Mouse (Mus musculus) gastrocnemius, adult 2 months (tissue): ENCODE measurements around the gene Btg1. TPM values are rescaled to one million over a fixed set of nuclear protein-coding genes. Genes with fewer than 3 reads are reported as not detected.

ENCODE experiments used
- DNase-seq: peaks from one replicate; pipeline ENCODE4 v3.0.0; 2022
- H3K27ac ChIP-seq: fragments of 200-600 bp; 2 replicates; pipeline ENCODE4 v1.8.1; 2022; ENCODE audit warnings: mild to moderate bottlenecking
- H3K4me3 ChIP-seq: fragments of 200-600 bp; 2 replicates; pipeline ENCODE4 v1.8.1; 2022; ENCODE audit warnings: mild to moderate bottlenecking, moderate library complexity
- CTCF ChIP-seq: fragments of 200-600 bp; IDR thresholded peaks from 2 replicates; pipeline ENCODE4 v1.8.1; 2022; ENCODE audit warnings: antibody characterized with exemption, mild to moderate bottlenecking, moderate library complexity
- intact Hi-C: fragments of 180-260 bp; cut with DNase I; formaldehyde crosslinking; loops from one replicate; pipeline ENCODE4 v1.15.1; 2025
- total RNA-seq, 2 experiments: library from RNA; stranded (reverse); gene quantifications; 2 replicates each; pipeline ENCODE4 v1.2.3; 2021

Btg1 gene
- total RNA-seq, 2 experiments from 2014 or later: 12.8 to 15.0 TPM

DNA sequence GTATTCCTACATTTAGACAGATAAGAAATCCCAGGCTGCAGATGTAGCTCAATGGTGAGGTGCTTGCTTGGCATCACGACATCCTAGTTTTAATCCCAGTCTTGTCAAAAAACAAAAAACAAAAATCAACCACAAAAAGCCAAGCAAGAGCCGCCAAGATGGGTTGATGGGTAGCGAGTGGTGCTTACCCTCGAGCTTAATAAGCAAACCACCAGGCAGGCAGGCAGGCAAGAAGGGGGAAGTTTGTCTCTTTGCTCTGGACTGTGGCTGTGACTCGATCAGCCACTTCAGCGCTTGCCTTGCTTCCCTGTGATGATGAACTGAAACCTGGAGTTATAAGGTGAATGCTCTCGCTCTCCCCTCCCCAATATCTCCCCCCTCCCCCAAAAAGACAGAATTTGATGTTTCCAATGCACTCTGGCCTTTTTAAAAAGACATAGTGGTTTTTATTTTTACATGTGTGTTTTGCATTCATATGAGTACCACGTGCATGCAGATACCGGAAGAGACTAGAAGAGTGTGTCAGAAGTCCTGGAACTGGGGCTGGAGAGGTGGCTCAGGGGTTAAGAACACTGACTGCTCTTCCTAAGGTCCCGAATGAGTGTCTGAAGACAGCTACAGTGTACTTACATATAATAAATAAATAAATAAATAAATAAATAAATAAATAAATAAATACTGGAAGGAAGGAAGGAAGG lies 21.2 kb upstream of the Btg1 start:
- intact Hi-C loops: no loop called here
- no peak overlapping the region for H3K27ac ChIP-seq
- H3K4me3 ChIP-seq: no peak overlapping the region
- no peak for DNase-seq
- no peak for TF ChIP-seq CTCF

DNA sequence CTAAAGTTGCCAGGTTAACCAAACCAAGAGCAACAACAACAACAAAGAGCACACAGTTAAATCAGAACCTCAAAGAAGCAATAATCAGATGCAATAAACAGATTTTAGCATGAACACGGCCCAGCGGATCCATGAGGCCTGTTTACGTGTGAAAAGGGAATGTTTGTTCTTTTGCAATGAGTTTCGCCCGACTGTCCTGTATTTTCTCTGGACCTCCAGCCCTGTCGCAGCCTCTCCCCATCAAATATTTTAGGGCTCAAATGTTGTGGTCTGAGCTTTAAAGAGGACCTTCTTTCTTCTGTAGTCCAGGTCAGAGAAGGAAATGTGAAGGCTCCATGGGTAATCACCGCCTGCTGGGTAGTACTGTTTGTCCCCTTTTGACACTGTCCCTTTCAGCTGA lies 20.4 kb upstream of the Btg1 start:
- no peak for DNase-seq
- Histone ChIP-seq H3K4me3 (no peak overlapping the region), H3K27ac (no peak overlapping the region)
- intact Hi-C loops: no loop called here
- no peak for TF ChIP-seq CTCF

DNA sequence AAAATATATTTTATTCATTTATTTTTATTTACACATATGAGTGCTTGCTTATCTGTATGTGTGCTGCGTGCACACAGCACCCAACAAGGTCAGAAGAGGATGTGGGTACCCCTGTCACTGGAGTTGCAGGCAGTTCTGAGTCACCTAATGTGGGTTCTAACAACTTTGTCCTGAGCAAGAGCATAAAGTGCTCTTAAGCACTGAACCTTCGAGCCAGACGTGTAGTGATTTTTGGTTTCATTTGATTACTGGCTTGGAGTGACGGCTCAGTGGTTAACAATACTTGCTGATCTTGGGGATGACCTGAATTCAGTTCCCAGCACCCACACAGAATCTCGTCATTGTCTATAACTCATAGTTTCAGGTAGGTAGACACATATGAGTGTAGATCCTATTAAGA lies 17.2 kb upstream of the Btg1 start:
- no peak for TF ChIP-seq CTCF
- Histone ChIP-seq H3K4me3 (no peak overlapping the region), H3K27ac (no peak overlapping the region)
- intact Hi-C loops: no loop called here
- no peak for DNase-seq

DNA sequence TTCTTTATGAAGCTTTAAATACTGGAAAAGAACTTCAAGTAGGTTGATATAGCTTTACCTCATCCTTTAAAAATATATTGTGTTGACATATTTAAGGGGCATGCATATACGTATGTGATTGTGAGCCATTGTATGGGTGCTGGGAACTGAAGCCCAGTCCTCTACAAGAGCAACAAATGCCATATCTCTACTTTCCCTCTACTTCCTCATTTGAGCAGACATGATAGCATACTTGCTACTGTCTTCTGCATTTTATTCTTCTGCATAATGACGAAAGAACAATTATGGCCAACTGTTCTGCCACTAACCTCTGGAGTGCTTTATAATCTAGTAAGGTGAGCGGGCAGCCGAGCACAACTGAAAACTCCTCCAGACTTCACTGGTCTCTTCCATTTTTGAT lies 15.1 kb upstream of the Btg1 start:
- no peak for DNase-seq
- no peak for TF ChIP-seq CTCF
- intact Hi-C loops: no loop called here
- Histone ChIP-seq H3K4me3 (no peak overlapping the region), H3K27ac (no peak overlapping the region)

DNA sequence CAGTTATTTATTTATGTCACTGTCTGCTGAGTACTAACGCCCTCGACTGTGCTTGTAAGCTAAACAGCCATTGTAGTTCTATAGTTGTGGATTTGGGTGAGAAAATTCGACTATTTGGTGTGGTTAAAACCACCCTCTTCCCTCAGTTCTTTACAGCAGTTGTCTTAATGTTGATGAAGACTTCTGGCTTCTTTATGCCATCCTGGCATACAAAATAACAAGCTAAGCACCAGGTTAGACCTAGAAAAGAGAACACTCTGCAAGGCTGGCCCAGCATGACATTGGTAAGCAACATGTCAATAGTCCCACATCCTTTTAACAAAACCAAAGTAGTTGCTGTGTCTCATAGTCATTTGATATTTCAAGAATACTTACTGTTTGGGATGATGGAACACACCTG lies 14.5 kb upstream of the Btg1 start:
- DNase-seq: no peak
- TF ChIP-seq CTCF: no peak
- intact Hi-C loops: no loop called here
- no peak overlapping the region for H3K4me3 ChIP-seq
- no peak overlapping the region for H3K27ac ChIP-seq

DNA sequence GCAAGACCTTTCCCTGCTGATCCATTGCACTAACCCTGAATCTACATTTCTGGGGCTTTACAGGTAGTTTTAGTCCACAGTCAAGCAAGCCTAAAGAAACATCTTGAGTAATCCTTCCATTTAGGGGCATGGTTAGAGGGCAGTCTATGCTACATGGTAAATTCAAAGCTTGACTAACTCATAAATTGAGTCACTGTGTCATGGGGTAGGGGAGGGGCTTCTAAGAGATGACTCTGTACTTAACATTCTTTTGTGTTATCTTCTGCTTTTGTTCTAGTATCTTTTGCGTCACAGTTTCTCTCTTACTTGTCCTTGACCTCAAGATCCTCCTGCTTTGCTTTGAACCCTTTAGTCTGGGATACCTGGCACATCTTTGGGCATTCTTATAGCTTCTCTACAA lies 11.6 kb upstream of the Btg1 start:
- DNase-seq: no peak
- no peak overlapping the region for H3K27ac ChIP-seq
- intact Hi-C loops: no loop called here
- no peak for TF ChIP-seq CTCF
- no peak overlapping the region for H3K4me3 ChIP-seq

DNA sequence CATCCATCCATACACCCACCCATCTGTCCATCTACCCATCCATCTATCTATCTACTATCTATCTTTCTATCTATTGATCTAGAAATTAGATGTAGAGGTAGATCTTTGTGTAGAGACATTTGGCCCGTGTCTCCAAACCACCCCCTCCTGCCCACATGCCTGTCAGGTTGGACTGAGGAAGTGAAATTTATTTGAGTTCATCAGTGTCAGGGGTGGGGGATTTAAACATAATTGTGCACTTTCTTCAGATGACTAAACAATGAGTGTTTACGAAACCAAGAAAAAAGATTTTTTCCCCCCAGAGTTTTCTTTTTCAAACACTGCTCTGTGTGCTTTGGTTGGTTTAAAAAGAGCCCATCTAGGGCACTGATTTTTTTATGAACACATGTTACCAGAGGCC lies 10.9 kb upstream of the Btg1 start:
- DNase-seq: no peak
- TF ChIP-seq CTCF: no peak
- no peak overlapping the region for H3K27ac ChIP-seq
- intact Hi-C loops: no loop called here
- no peak overlapping the region for H3K4me3 ChIP-seq

DNA sequence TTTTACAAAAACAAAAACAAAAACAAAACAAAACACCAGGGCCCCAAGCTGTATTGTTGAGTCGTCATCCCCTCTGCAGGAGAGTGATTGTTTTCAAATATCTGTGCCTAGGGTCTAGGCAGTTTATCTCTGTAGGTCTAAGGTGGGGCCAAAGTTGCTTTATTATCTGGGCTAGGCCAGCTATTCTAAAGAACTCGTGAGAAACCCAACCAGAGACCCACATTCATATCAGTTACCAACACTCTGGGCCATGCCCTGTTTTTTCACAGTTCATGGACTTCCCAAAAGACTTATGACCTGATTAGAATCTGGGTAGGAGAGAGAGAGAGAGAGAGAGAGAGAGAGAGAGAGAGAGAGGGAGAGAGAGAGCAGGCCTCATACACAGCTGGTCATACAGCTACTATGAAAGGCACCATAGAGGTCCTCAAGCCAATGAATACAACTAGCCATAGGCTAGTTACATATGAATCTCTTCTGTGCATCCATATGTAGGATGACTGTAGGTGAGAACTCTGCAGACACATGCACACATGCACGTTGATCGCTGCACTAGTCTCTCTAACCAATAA lies 9.1 kb upstream of the Btg1 start:
- Histone ChIP-seq H3K4me3 (no peak overlapping the region), H3K27ac (no peak overlapping the region)
- DNase-seq: no peak
- intact Hi-C loops: no loop called here
- TF ChIP-seq CTCF: no peak

DNA sequence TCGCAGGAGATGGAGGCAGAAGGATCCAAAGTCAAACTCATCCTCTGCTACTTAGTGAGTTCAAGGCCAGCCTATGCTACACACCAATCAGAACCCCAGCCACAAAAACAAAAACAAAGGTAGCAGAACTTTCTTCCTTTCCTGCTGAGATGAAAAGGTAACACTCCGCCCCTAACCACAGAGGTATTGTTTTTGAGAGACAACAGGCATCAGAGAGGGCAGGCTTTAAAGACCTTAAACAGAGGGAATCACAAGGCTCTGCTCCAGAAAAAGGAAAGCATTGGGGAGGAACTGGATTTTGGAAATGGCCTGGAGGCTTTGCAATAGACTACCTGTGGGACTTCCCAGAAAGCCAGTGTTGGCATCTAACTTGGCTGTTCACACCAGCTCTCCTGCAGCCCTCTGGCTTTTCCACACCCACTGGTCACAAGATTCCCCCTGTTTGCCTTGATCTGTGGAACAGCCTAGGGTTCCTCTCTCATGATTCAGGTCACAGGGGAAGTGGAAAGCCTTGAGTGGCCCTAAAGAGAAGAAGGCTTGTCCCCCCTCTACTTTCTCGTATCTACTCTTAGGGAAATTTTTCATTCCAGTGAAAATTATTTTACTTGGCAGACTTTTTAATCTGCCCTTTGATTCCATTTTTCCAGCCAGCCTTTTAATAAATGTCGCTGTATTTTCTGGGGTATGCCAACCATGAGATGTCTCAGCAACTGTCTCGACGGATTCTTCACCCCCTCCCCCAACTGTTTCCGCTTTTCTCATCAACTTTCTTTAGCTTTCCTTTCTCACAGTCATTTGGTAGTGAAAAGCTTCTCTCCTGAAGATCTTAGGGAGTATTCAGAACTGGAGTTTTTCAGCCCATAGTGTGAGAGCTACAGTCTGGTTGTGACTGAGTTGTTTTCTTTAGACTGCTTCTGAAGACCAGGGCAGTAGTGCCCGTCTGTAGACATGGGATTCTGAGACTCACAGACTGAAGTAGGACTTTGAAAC lies 7.2 kb upstream of the Btg1 start:
- intact Hi-C loops: loop anchor here (5.0 to 10.0 kb wide), 2 partner anchors 325 to 392 kb away; no protein-coding TSS in a partner anchor
- no peak for TF ChIP-seq CTCF
- H3K27ac ChIP-seq: no peak overlapping the region
- DNase-seq: no peak
- H3K4me3 ChIP-seq: no peak overlapping the region

DNA sequence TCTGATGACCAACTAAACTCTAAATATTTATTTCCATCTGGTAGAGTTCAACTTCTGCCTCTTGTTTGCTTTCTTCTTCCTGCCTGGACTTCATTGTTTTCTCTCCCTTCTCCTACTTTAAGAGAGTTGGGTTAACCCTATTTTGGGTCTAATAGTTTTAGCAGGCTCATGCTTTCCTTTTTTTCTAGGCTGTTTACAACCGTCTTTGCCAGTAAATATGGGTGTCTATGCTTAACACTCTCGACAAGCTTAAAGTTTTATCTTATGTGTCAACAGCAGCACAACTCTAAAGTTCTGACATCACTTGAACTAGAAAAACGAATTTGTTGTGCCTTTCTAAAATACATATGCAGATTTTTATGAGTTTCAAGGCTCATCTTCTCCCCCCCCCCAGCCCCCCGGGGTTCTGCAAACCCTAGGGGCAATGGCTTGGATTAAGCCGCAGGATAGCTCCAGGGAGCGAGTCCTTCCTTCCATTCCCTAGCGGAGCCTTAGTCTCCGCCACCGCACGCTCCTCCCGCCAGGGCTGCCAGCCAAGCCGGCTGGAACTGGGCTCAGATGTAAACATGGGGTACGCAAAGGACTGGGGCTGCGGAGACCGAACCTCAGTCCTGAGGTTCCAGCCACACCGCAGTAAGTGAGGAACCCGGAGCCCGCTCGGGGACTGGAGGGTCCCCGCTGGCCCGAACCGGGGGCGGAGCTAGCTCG lies 651 bp upstream of the Btg1 start:
- intact Hi-C loops: loop anchor here (2.0 to 10.0 kb wide), 2 partner anchors 319 to 697 kb away; no protein-coding TSS in a partner anchor
- Histone ChIP-seq H3K4me3 (peak overlapping the region; percentile 99), H3K27ac (peak overlapping the region; percentile 97)
- no peak for DNase-seq
- TF ChIP-seq CTCF: no peak

DNA sequence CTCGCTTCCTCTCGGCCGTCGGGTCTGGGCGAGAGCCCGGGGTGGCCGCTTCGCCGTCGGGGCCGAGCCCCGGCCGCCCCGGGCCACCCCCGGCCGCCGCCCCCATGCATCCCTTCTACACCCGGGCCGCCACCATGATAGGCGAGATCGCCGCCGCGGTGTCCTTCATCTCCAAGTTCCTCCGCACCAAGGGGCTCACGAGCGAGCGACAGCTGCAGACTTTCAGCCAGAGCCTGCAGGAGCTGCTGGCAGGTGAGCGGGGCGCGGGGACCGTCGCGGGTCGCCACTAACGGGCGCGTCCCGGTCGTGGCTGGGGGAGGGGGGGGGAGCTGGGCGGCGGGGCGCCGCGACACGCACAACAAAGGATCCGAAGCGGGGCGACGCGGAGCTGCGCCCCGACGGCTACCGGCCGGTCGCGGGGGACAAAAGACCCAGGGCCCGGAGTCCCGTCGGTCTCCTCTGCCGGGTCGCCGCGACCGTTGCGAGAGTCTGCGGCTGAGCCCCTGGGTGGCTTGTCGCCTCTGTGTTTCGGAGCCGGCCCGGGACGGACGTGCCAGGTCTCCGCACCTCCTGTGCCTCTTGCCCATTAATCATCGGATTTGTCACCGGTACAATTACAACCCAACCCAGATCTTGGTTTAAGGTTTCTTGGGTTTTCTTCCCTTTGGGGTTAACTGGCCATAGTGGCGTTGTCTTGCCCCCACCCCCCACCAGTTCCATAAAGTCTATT lies 580 bp downstream of the Btg1 start:
- Histone ChIP-seq H3K27ac (peak overlapping the region; percentile 97), H3K4me3 (peak overlapping the region; percentile 99)
- intact Hi-C loops: loop anchor here (2.0 to 10.0 kb wide), 2 partner anchors 317 to 695 kb away; no protein-coding TSS in a partner anchor
- no peak for TF ChIP-seq CTCF
- peak; percentile 67 for DNase-seq
